In the genomic region with DNA sequence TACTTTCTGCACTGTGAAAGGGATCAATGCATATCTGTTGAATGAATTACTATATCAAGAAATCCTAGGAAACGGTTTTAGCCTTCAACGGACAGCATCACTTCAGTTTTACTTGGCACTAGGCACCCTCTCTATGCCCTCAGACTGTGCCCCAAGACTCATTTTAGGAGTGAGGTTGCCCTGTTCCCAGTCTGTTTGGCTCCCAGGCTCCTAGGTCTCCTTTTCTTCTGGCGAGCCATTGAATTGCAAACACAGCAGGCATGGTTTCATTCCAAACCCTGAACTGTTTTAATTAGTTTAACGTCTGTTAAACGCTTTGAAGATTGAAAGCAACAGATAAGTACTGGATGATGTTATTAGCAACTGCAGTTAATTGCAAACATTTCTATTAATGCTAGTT, we compare ENCODE assay signal across 8 mouse cellular contexts. TPM values are rescaled to one million over a fixed set of nuclear protein-coding genes. Genes with fewer than 3 reads are reported as not detected.
A peak's percentile ranks its signal among the peaks of the same experiment; 100 is the strongest.
DNase-seq lines count a peak whose midpoint lies in the region; ATAC-seq lines count a peak whose summit lies in the region.

No protein-coding gene starts in this region.

- H3K9me3 ChIP-seq in liver, embryonic 11.5 days (ENCODE audit: control insufficient read depth, low read length) = no peaks in the 10 kb centered on the region
- no peaks in the 10 kb centered on the region for H3K9me3 ChIP-seq in forebrain, embryonic 13.5 days (replicated peaks)
- H3K9me3 ChIP-seq in limb, embryonic 10.5 days (replicated peaks) = no peaks in the 10 kb centered on the region
- H3K9me3 ChIP-seq in neural tube, embryonic 13.5 days = no peaks in the 10 kb centered on the region

- no peak overlapping the region for H3K27ac ChIP-seq in liver, embryonic 11.5 days (ENCODE audit: low read depth, low read length)
- H3K27ac ChIP-seq in forebrain, embryonic 13.5 days = no peak overlapping the region
- peak overlapping the region; percentile 56; the same call in 1 of the 2 replicates for H3K27ac ChIP-seq in limb, embryonic 10.5 days
- H3K27ac ChIP-seq in neural tube, embryonic 13.5 days (replicated peaks) = no peak overlapping the region

- WGBS in liver, embryonic 11.5 days = 33% methylated on average over 5 of the region's 5 CpGs
- 23% methylated on average over 5 of the region's 5 CpGs for WGBS in forebrain, embryonic 13.5 days
- 28% methylated on average over 5 of the region's 5 CpGs for WGBS in limb, embryonic 10.5 days
- WGBS in neural tube, embryonic 13.5 days = 21% methylated on average over 5 of the region's 5 CpGs

- no peaks in the 10 kb centered on the region for H3K4me1 ChIP-seq in liver, embryonic 11.5 days (replicated peaks; ENCODE audit: control insufficient read depth, insufficient read depth, low read length)
- H3K4me1 ChIP-seq in forebrain, embryonic 13.5 days = no peaks in the 10 kb centered on the region
- H3K4me1 ChIP-seq in limb, embryonic 10.5 days = peaks cover 17% of the 10 kb centered on the region
- peaks cover 5% of the 10 kb centered on the region for H3K4me1 ChIP-seq in neural tube, embryonic 13.5 days (replicated peaks)

- H3K4me3 ChIP-seq in liver, embryonic 11.5 days (ENCODE audit: low read depth, low read length) = peak overlapping the region; percentile 49
- peak overlapping the region; percentile 53 for H3K4me3 ChIP-seq in forebrain, embryonic 13.5 days
- H3K4me3 ChIP-seq in limb, embryonic 10.5 days = peak overlapping the region; percentile 60
- peak overlapping the region; percentile 55 for H3K4me3 ChIP-seq in neural tube, embryonic 13.5 days

- DNase-seq in liver, embryonic 11.5 days (ENCODE audit: low spot score) = no peak
- DNase-seq in liver = no peak
- no peak for DNase-seq in limb, embryonic 10.5 days (ENCODE audit: low spot score)
- no peak for DNase-seq in left cerebral cortex, adult 18-20 months (ENCODE audit: low spot score in 2 of 2)
- no peak for DNase-seq in adrenal gland, postnatal 14 days
- no peak for DNase-seq in frontal cortex, postnatal 14 days (ENCODE audit: low spot score in 2 of 2)

- H3K27me3 ChIP-seq in liver, embryonic 11.5 days (replicated peaks; ENCODE audit: control insufficient read depth, insufficient read depth, low read length) = peaks cover 9% of the 10 kb centered on the region
- peaks cover 3% of the 10 kb centered on the region; the same call in 1 of the 2 replicates for H3K27me3 ChIP-seq in forebrain, embryonic 13.5 days
- H3K27me3 ChIP-seq in limb, embryonic 10.5 days (ENCODE audit: low read depth, poor library complexity, severe bottlenecking) = peaks cover 90% of the 10 kb centered on the region
- H3K27me3 ChIP-seq in neural tube, embryonic 13.5 days = peaks cover 43% of the 10 kb centered on the region

- no peak for ATAC-seq in liver, embryonic 11.5 days (replicated peaks; ENCODE audit: low FRiP score)
- peak; percentile 53 for ATAC-seq in forebrain, embryonic 13.5 days
- peak; percentile 16; the same call in 1 of the 2 replicates for ATAC-seq in neural tube, embryonic 13.5 days (ENCODE audit: low read depth)

- H3K4me2 ChIP-seq in liver, embryonic 11.5 days = peak overlapping the region; percentile 86
- peak overlapping the region; percentile 87 for H3K4me2 ChIP-seq in forebrain, embryonic 13.5 days
- peak overlapping the region; percentile 85 for H3K4me2 ChIP-seq in neural tube, embryonic 13.5 days

- no peaks in the 10 kb centered on the region for H3K36me3 ChIP-seq in liver, embryonic 11.5 days (ENCODE audit: control insufficient read depth, insufficient read depth, low read length)
- H3K36me3 ChIP-seq in forebrain, embryonic 13.5 days (ENCODE audit: poor library complexity, severe bottlenecking) = no peaks in the 10 kb centered on the region
- H3K36me3 ChIP-seq in limb, embryonic 10.5 days = no peaks in the 10 kb centered on the region
- H3K36me3 ChIP-seq in neural tube, embryonic 13.5 days = no peaks in the 10 kb centered on the region

- H3K9ac ChIP-seq in liver, embryonic 11.5 days (ENCODE audit: low read depth, low read length) = no peak overlapping the region
- no peak overlapping the region for H3K9ac ChIP-seq in forebrain, embryonic 13.5 days
- no peak overlapping the region for H3K9ac ChIP-seq in neural tube, embryonic 13.5 days

RNA-seq across cellular contexts. Expression of gene Eda, which starts 0.6 kb away (rescaled TPM):
- polyA plus RNA-seq in liver, embryonic 11.5 days (2014; fragmentation: Nextera tagmentation; extraction: Ambion mirVana) = 0.80 and 1.1 TPM in 2 replicates
- polyA plus RNA-seq in forebrain, embryonic 13.5 days (2015; fragmentation: Nextera tagmentation; extraction: Ambion mirVana) = 1.1 and 1.5 TPM in 2 replicates
- polyA plus RNA-seq in limb, embryonic 10.5 days (2016; fragmentation: Nextera tagmentation; extraction: Ambion mirVana) = 2.0 and 2.4 TPM in 2 replicates
- polyA plus RNA-seq in neural tube, embryonic 13.5 days (2015; fragmentation: Nextera tagmentation; extraction: Ambion mirVana) = 1.8 and 1.9 TPM in 2 replicates
- 1 to 10 TPM; 3.5 to 3.9 TPM for total RNA-seq in left cerebral cortex, adult 18-20 months (2021)
- 7.5 and 9.9 TPM in 2 replicates for total RNA-seq in adrenal gland, postnatal 14 days (2021)
